Mouse (Mus musculus) midbrain, embryonic 12.5 days (tissue): ENCODE measurements around the gene Zfp148. TPM values are rescaled to one million over a fixed set of nuclear protein-coding genes. Genes with fewer than 3 reads are reported as not detected.
"Not testable (repeated sequence)": the region's sequence is repeated elsewhere in the genome, so short reads cannot be mapped to it uniquely, and the experiment has no call there.

Source experiments
- ATAC-seq: fragments of 200-750 bp; cut with Nextera tagmentation; 2 replicates; pipeline ENCODE4 v1.8.0; 2017; ENCODE audit warnings: low read depth, moderate TSS enrichment, moderate library complexity; ENCODE audit not compliant: low FRiP score
- H3K27ac ChIP-seq: fragments of 300-500 bp; sonication (generic); replicated peaks from 2 replicates; pipeline ENCODE4 v1.5.1; 2016; ENCODE audit warnings: mild to moderate bottlenecking
- H3K27me3 ChIP-seq: fragments of 300-500 bp; sonication (generic); 2 replicates; pipeline ENCODE4 v1.6.1; 2016; ENCODE audit warnings: mild to moderate bottlenecking
- H3K36me3 ChIP-seq: fragments of 300-500 bp; sonication (generic); 2 replicates; pipeline ENCODE4 v1.6.1; 2016
- H3K4me1 ChIP-seq: fragments of 300-500 bp; sonication (generic); 2 replicates; pipeline ENCODE4 v1.6.1; 2016
- H3K4me2 ChIP-seq: fragments of 300-500 bp; sonication (generic); replicated peaks from 2 replicates; pipeline ENCODE4 v1.6.1; 2016; ENCODE audit warnings: mild to moderate bottlenecking, moderate library complexity
- H3K4me3 ChIP-seq: fragments of 300-500 bp; sonication (generic); 2 replicates; pipeline ENCODE4 v1.5.1; 2016; ENCODE audit warnings: mild to moderate bottlenecking
- H3K9ac ChIP-seq: fragments of 300-500 bp; sonication (generic); replicated peaks from 2 replicates; pipeline ENCODE4 v1.6.1; 2016; ENCODE audit warnings: mild to moderate bottlenecking, moderate library complexity
- H3K9me3 ChIP-seq: fragments of 300-500 bp; sonication (generic); 2 replicates; pipeline ENCODE4 v1.6.1; 2016; ENCODE audit warnings: mild to moderate bottlenecking
- WGBS: fragments of 180-500 bp; shearing (Covaris S2); methylation state at CpG from one replicate; pipeline ENCODE4 v1.1.7; 2016; 5-methylcytosine and 5-hydroxymethylcytosine counted together
- polyA plus RNA-seq: library from polyadenylated mRNA; unstranded; fragments of >200 nt; fragmentation: Nextera tagmentation; extraction: Ambion mirVana; gene quantifications from 2 replicates; pipeline ENCODE4 v1.2.1, GENCODE M21; 2016

Zfp148 gene
- polyA plus RNA-seq, 1 experiment from 2014 or later: 58.1 TPM

GRCm38 (mm10) chr16:33383584-33383983, 2.9 kb downstream of the Zfp148 start:
- no peaks in the 10 kb centered on the region for H3K9me3 ChIP-seq
- H3K9ac ChIP-seq: no peak overlapping the region
- ATAC-seq: no peak
- H3K36me3 ChIP-seq: no peaks in the 10 kb centered on the region
- 92% methylated on average over 3 of the region's 3 CpGs for WGBS
- H3K27ac ChIP-seq: no peak overlapping the region
- no peaks in the 10 kb centered on the region for H3K27me3 ChIP-seq
- no peak overlapping the region for H3K4me2 ChIP-seq
- no peak overlapping the region for H3K4me3 ChIP-seq
- H3K4me1 ChIP-seq: peaks cover 27% of the 10 kb centered on the region

DNA sequence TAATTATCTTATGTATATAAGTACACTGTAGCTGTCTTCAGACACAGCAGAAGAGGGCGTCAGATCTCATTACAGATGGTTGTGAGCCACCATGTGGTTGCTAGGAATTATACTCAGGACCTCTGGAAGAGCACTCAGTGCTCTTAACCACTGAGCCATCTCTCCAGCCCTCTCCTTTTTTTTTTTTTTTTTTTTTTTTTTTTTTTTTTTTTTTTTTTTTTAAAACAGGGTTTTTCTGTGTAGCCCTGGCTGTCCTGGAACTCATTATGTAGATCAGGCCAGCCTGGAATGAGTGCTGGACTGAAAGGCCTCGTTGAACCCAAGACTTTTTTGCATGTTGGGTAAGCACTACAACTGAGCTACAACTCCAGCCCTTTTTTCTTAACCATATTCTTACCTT, 3.4 kb downstream of the Zfp148 start:
- 90% methylated on average over 2 of the region's 2 CpGs for WGBS
- H3K9ac ChIP-seq, H3K27me3 ChIP-seq: not testable (repeated sequence)

GRCm38 (mm10) chr16:33387013-33387412, 6.4 kb downstream of the Zfp148 start:
- Histone ChIP-seq H3K4me3 (no peak overlapping the region), H3K9me3 (no peaks in the 10 kb centered on the region), H3K4me1 (peaks cover 13% of the 10 kb centered on the region), H3K27me3 (no peaks in the 10 kb centered on the region), H3K9ac (no peak overlapping the region), H3K36me3 (no peaks in the 10 kb centered on the region), H3K4me2 (no peak overlapping the region), H3K27ac (no peak overlapping the region)
- ATAC-seq: no peak
- 86% methylated on average over 2 of the region's 2 CpGs for WGBS

More for the DNA sequence above, 3.4 kb downstream of the Zfp148 start:
- not testable (repeated sequence) for H3K4me2 ChIP-seq, H3K36me3 ChIP-seq, ATAC-seq, H3K4me3 ChIP-seq, H3K9me3 ChIP-seq, H3K27ac ChIP-seq
- peaks cover 23% of the 10 kb centered on the region for H3K4me1 ChIP-seq

- H3K4me2 ChIP-seq: no peak overlapping the region
- ATAC-seq: no peak
These were observed 6.8 kb downstream of the Zfp148 start for GRCm38 (mm10) chr16:33387420-33387819.

GRCm38 (mm10) chr16:33399913-33400782, 19.5 kb downstream of the Zfp148 start:
- peaks cover 11% of the 10 kb centered on the region for H3K4me1 ChIP-seq
- H3K27me3 ChIP-seq: no peaks in the 10 kb centered on the region
- H3K9me3 ChIP-seq: no peaks in the 10 kb centered on the region
- H3K36me3 ChIP-seq: no peaks in the 10 kb centered on the region
- peak overlapping the region; percentile 41 for H3K9ac ChIP-seq
- peak overlapping the region; percentile 75 for H3K4me2 ChIP-seq
- 0 out of 2 replicates have a peak overlapping the region, but pooled peaks have one; percentile 47 for H3K27ac ChIP-seq
- H3K4me3 ChIP-seq: peak overlapping the region; percentile 44
- ATAC-seq: peak; percentile 70
- 3% methylated on average over 28 of the region's 28 CpGs for WGBS

More at GRCm38 (mm10) chr16:33387420-33387819, 6.8 kb downstream of the Zfp148 start:
- 97% methylated on average over 2 of the region's 2 CpGs for WGBS
- no peak overlapping the region for H3K4me3 ChIP-seq
- H3K4me1 ChIP-seq: peaks cover 9% of the 10 kb centered on the region
- no peaks in the 10 kb centered on the region for H3K36me3 ChIP-seq
- no peaks in the 10 kb centered on the region for H3K27me3 ChIP-seq
- no peak overlapping the region for H3K9ac ChIP-seq
- no peak overlapping the region for H3K27ac ChIP-seq
- H3K9me3 ChIP-seq: no peaks in the 10 kb centered on the region

GRCm38 (mm10) chr16:33400943-33401342, 20.3 kb downstream of the Zfp148 start:
- Histone ChIP-seq H3K9me3 (no peaks in the 10 kb centered on the region), H3K9ac (no peak overlapping the region), H3K4me1 (peaks cover 13% of the 10 kb centered on the region), H3K27ac (no peak overlapping the region), H3K36me3 (no peaks in the 10 kb centered on the region), H3K27me3 (no peaks in the 10 kb centered on the region), H3K4me3 (no peak overlapping the region), H3K4me2 (no peak overlapping the region)
- no peak for ATAC-seq
- 70% methylated on average over 4 of the region's 4 CpGs for WGBS

DNA sequence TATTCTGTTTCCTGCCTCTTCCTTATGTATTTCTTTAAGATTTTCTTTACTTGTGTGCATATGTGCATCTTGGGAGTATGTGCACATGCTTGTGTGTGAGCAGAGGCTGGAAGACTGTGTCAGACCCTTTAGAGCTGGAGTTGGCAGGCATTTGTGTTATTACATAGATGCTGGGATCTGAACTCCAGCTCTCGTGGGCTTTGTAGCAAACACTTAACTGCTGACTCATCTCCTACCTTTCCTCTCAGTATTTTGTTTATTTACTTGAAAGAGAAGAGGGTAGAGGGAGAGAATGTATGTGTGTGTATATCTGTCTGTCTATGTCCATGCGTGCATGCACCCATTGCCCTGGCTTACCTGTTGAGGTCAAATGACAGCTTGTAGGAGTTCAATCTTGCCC, 22.6 kb downstream of the Zfp148 start:
- Histone ChIP-seq H3K4me3 (no peak overlapping the region), H3K9me3 (no peaks in the 10 kb centered on the region), H3K36me3 (no peaks in the 10 kb centered on the region), H3K27me3 (no peaks in the 10 kb centered on the region), H3K4me1 (peaks cover 13% of the 10 kb centered on the region), H3K9ac (no peak overlapping the region), H3K27ac (no peak overlapping the region), H3K4me2 (no peak overlapping the region)
- no peak for ATAC-seq
- 82% methylated on average over 2 of the region's 2 CpGs for WGBS

GRCm38 (mm10) chr16:33404055-33404454, 23.4 kb downstream of the Zfp148 start:
- H3K4me1 ChIP-seq: peaks cover 13% of the 10 kb centered on the region
- H3K9ac ChIP-seq: no peak overlapping the region
- 77% methylated on average over 3 of the region's 3 CpGs for WGBS
- no peaks in the 10 kb centered on the region for H3K9me3 ChIP-seq
- H3K27ac ChIP-seq: no peak overlapping the region
- H3K4me3 ChIP-seq: no peak overlapping the region
- no peaks in the 10 kb centered on the region for H3K36me3 ChIP-seq
- H3K4me2 ChIP-seq: no peak overlapping the region
- no peak for ATAC-seq
- H3K27me3 ChIP-seq: no peaks in the 10 kb centered on the region

DNA sequence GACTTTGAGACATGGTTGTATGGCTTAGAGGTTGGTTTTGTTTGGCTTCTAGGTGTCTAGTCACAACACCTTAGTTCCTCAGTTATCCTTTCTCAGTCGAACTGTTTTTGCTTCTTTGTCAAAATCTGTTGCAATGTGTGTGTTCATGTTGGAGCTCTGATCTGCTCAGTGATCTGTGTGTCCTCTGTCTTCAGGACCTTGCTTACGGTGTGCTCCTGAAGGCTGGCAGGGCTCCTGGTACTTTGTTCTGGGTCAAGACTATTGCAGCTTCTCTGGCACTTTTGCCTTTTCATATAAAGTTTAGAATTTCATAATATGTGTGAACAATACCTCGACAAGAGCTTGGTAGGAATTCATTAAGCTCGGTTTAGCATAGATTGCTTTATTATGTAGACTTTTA, 24.9 kb downstream of the Zfp148 start:
- Histone ChIP-seq H3K9me3 (no peaks in the 10 kb centered on the region), H3K4me1 (peaks cover 6% of the 10 kb centered on the region), H3K36me3 (no peaks in the 10 kb centered on the region), H3K4me3 (no peak overlapping the region), H3K27me3 (no peaks in the 10 kb centered on the region), H3K4me2 (no peak overlapping the region), H3K27ac (no peak overlapping the region), H3K9ac (no peak overlapping the region)
- ATAC-seq: no peak
- WGBS: 82% methylated on average over 4 of the region's 4 CpGs

DNA sequence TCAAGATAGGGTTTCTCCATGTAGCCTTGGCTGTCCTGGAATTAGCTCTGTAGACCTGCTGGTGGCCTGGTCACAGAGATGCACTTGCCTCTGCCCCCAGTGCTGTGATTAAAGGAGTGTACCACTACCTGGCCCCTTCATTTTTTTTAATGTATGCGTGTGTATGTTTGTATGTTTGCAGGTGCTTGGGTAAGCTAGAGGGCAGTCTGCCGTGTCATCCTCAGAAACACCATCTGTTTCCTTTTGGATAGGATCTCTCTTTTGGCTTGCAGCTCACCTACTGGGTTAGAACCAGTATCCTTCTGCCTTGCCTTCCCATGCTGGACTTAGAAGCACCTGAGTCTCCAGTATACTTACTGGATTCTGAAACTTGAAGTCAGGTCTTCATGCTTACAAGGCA, 29.5 kb downstream of the Zfp148 start:
- H3K4me1 ChIP-seq: peaks cover 5% of the 10 kb centered on the region; the same call in 1 of the 2 replicates
- no peaks in the 10 kb centered on the region for H3K36me3 ChIP-seq
- no peak for ATAC-seq
- H3K4me2 ChIP-seq: no peak overlapping the region
- H3K9me3 ChIP-seq: no peaks in the 10 kb centered on the region
- no peak overlapping the region for H3K27ac ChIP-seq
- no peak overlapping the region for H3K4me3 ChIP-seq
- 93% methylated on average over 2 of the region's 2 CpGs for WGBS
- no peaks in the 10 kb centered on the region for H3K27me3 ChIP-seq
- no peak overlapping the region for H3K9ac ChIP-seq

GRCm38 (mm10) chr16:33410605-33411004, 30.0 kb downstream of the Zfp148 start:
- Histone ChIP-seq H3K27me3 (no peaks in the 10 kb centered on the region), H3K4me3 (no peak overlapping the region), H3K9ac (no peak overlapping the region), H3K27ac (no peak overlapping the region), H3K9me3 (no peaks in the 10 kb centered on the region), H3K36me3 (no peaks in the 10 kb centered on the region), H3K4me1 (peaks cover 3% of the 10 kb centered on the region; the same call in 1 of the 2 replicates), H3K4me2 (no peak overlapping the region)
- 92% methylated on average over 1 of the region's 1 CpGs for WGBS
- no peak for ATAC-seq

GRCm38 (mm10) chr16:33414191-33414590, 33.6 kb downstream of the Zfp148 start:
- WGBS: 92% methylated on average over 5 of the region's 5 CpGs
- no peak overlapping the region for H3K27ac ChIP-seq
- H3K4me3 ChIP-seq: no peak overlapping the region
- H3K9me3 ChIP-seq: no peaks in the 10 kb centered on the region
- ATAC-seq: no peak
- H3K4me2 ChIP-seq: no peak overlapping the region
- 0 out of 2 replicates have a peak, but pooled peaks cover 6% of the 10 kb centered on the region for H3K4me1 ChIP-seq
- no peaks in the 10 kb centered on the region for H3K36me3 ChIP-seq
- H3K9ac ChIP-seq: no peak overlapping the region
- no peaks in the 10 kb centered on the region for H3K27me3 ChIP-seq
